Mouse (Mus musculus) spleen, embryonic (tissue): ENCODE data around the gene Gjd3.

Experiments
- CTCF ChIA-PET: fragments of 350-600 bp; sonication (Branson Sonifier 250); formaldehyde crosslinking; loops from one replicate; lab custom pipeline; 2022; lab: Charles Lee

The Gjd3 gene

DNA sequence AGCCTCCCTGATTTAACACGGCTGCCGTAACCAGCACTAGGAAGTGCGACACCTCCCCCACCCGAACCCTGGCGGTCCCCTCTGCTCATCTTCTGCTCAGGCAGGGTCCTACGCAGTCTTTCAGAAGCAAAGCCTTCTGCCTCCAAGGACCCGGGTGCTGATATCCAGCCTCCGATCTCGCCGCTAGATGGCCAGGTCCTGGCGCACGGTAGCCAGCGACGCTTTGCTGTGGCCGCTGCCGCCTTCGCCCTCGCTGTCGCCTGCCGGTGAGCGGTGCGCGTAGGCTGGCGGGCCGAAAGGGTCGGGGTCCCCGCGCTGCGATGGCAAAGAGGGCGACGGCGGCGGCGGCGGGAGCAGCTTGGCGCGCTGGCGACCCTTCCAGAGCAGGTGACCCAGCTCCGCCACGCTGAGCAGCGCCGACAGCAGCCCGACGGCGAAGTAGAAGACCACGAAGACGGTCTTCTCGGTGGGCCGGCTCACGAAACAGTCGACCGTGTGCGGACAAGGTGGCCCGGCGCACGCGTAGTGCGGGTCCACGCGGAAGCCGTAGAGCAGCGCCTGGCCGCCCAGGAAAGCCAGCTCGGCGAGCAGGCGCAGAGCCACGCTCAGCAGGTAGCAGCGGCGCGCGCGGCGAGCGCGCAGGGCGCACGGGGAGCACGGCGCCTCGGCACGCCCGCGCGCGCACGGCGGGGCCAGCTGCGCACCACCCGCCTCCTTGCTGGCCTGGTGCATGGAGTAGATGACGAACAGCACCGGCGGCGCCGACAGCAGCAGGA lies 631 bp downstream of the Gjd3 start:
- CTCF ChIA-PET, result interaction anchor here (0.6 to 0.7 kb wide), 3 partner anchors 45 to 115 kb away, joined by 3 to 6 read pairs (median 4); no protein-coding TSS in a partner anchor

DNA sequence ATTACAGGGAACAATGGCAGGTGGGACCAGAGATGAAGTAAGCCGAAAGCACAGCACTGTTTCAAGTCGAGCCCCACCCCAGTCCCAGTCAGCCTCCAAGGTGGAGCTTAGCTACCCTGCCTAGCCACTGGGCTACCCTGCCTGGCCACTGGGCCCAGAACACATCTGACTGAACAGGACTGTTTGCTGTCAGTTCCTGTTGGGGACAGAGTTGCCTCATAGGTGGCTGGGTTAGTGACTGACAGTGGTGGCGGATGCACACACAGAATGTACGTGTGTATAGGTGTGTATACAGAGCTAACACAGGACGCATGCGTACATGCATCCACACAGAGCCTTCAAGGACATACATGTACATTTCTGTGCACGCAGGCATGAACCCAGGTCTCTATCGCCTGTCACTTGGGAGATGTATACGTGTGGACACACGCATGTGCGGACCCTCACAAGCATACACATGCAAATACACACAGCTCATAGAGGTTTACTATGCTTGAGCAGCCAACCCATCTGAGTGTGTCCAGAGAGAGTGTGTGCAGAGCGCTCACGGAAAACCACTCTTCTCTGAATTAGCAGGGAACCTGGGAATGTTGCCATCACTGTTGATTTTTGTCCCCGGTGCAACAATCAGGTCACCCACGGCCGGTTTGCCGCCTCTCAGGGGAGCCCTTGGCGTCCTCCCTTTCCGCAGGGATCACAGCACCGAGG lies 1.4 kb downstream of the Gjd3 start:
- CTCF ChIA-PET, result interaction anchor here (0.6 to 0.7 kb wide), 4 partner anchors 46 to 175 kb away, joined by 3 to 4 read pairs (median 3); no protein-coding TSS in a partner anchor

DNA sequence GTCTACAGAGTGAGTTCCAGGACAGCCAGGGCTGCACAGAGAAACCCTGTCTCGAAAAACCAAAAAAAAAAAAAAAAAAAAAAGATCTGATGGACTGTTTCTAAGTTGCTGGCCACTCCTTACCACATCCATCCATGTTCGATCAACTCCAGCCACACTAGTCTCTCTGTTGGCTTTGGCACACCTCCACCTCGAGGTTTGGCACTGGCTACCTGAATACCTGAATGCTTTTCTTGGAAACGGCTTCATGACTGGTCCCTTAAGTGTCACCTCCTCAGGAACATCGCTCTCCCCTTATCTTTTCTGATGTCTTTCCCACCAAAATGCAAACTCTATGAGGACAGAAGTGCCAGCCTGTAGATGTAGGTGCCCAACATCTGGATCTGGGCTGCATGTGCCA lies 3.5 kb downstream of the Gjd3 start:
- CTCF ChIA-PET, result no interaction called here

DNA sequence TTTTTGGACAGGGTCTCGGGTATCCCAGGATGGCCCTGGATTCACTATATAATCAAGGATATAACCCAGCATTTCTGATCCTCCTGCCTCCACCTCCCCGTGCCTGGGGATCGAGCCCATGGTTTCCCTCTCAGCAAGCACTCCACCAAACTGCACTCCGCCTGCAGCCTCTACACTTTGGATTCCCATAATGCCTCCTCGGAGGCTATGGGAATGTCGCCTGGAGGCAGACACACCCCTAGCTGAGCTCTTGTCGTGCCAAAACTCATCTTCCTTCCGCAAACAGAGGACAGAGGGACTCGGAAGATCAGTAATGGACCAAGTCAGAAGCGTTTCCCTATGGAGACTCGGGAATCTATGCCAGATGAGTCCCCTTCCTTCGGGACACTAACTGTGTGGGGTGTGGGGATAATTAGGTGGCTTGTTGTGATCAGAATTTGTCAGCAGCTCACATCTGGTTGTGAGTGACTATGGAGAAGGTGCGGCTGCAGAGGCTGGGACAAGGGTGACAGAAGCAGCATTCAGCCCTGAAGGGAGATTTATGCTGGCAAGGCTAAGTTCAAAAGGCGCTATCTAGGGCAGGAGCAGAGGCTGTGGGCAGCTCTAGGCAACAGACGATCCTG lies 4.2 kb downstream of the Gjd3 start:
- CTCF ChIA-PET, result no interaction called here

DNA sequence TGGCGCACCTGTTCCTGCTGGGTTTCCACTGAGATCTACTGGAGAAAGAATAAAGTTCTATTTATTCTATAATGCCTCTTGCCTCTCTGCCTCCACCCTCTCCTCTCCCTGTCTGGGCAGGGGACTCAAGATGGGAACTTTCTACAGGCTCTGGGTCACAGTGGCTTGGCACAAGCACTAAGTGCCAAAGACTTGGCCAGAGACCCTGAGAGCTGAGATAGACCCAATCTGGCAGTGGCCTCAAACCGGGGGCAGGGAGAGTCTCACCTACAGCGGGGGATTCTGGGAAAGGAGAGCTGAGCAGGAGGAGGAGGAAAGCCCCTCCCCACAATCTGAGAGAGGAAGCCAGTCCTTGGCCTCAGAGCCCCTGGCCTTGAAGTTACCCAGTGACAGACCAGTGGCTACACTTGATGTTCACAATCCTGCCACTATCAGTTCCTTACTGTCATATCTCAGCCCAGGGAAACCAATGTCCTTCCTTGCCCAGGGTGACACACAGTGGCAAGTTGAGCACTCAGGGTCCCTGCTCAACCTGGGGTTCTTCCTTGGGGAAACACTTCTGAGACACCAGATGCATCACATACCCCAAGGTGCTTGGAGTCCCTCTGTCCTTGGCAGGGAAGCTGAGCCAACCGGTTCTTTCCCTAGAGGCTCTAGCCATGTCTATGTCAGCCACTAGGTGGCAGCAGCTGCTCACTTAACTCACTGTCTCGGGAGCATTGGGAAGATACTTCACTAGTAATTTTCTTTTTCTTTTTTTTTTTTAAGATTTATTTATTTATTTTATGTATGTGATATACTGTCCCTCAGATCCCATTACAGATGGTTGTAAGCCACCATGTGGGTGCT lies 7.7 kb downstream of the Gjd3 start:
- CTCF ChIA-PET, result interaction anchor here (0.7 to 1.1 kb wide), 3 partner anchors 21 to 71 kb away, joined by 4 to 5 read pairs (median 4); no protein-coding TSS in a partner anchor

DNA sequence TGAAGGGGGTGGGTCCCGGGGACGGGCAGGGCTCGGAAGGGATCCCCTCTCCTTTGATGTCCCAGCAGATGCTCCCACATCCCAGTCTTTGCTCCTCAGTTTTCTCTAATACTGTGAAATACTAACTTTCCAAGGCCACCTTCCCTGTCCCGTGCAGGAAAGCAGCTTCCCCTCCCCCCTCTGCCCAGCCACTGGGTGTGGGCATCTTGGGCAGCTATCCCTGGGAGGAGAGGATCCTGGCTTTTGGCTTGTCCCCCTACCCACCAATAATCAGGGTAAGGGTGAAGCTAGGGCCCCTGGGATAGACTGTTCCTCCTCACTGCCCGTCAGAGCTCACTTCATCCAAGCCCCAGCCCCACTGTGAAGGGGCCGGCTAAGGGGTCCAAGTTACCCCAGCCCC lies 8.6 kb downstream of the Gjd3 start:
- CTCF ChIA-PET, result interaction anchor here (0.5 to 1.2 kb wide), 4 partner anchors 10 to 34 kb away, joined by 4 to 12 read pairs (median 8); no protein-coding TSS in a partner anchor

DNA sequence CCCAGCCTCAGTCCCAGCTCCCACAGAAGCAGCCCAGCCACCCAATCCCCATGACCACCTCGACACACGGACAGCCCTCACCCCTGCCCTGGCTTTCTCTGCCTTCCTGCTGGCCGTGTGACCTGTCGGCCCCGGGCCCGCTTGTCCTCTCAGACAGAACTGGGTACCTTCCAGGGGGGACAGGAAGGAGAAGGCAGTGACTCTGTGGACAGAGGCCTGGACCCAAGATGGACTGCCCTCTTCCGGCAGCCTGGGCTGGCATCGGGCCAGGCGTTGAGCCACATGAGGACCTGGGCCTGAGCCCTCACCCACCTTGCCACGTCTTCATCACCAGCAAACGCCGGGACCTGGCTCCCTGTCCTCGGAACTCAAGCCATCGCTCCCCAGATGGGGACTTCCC lies 9.2 kb downstream of the Gjd3 start:
- CTCF ChIA-PET, result interaction anchor here (1.2 to 1.3 kb wide), 3 partner anchors 20 to 28 kb away, joined by 3 to 12 read pairs (median 7); no protein-coding TSS in a partner anchor

DNA sequence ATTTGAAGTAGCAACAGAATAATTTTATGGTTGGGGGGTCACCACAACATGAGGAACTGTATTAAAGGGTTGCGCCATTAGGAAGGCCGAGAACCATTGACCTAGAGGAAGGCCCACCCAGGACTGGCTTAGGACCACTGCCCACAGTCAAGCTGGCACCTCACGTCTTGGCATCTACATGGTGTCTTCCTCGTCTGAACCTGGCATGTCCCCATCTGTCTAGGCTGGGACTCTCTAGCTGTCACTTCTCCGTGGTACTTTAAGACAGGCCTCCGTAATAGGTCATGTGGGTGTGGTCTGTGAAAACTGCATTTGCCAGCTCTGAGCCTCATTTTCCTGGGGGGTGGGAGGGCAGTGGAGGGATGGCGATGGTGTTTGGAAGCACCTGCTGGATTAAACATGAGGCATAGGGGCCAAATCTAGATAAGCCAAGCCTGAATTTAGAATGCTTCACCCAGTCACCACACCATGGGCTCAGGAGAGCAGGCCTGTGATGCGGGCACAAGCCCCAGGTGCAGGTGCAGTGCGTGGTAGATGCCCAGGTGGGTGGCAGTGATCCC lies 9.9 kb downstream of the Gjd3 start:
- CTCF ChIA-PET, result interaction anchor here (0.5 to 1.9 kb wide), 9 partner anchors 9 to 260 kb away, joined by 3 to 10 read pairs (median 3); no protein-coding TSS in a partner anchor

DNA sequence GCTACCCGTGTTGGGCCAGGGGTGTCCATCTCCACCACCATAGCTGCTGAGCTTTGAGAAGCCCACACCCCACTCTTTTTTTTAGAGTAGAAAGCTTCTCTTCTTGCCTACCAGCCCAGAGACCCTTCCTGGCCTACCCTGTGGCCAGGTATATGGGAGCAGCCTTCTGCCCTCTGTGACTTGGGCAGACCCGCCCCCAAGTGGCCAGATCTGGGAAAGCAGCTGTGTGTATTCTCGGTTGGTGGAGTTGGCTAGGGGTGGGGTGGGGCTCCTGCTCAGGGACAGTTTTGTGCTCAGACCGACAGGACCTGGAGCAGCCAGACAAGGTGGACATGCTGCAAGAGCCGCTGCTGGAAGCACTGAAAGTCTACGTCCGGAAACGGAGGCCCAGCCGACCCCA lies 10.6 kb downstream of the Gjd3 start:
- CTCF ChIA-PET, result interaction anchor here (0.5 to 1.9 kb wide), 11 partner anchors 8 to 524 kb away, joined by 3 to 15 read pairs (median 5); no protein-coding TSS in a partner anchor

DNA sequence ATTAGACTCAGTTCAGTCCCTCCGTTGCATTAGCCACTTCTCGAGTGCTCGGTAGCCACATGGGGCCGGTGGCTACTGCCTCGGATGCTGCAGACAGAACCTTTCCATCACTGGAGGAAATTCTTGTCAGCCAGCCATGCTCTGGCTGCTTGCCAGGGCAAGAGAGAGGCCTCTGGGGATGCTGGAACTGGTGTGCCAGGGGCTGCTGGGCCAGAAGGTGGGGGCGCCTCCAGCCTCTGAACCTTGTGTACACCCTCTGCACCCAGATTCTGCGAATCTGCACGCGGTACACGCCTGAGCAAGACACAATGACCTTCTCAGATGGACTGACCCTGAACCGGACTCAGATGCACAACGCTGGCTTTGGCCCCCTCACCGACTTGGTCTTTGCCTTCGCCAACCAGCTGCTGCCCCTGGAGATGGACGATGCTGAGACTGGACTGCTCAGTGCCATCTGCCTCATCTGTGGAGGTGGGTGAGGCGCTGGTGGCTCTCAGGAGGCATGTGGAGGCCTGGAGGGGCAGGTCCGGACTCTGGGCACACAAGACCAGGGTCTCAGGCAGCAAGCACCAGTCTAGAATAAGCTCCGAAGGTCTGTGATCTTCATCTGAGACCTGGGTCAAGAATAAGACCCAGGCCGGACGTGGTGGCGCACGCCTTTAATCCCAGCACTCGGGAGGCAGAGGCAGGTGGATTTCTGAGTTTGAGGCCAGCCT lies 11.3 kb downstream of the Gjd3 start:
- CTCF ChIA-PET, result interaction anchor here (0.5 to 1.9 kb wide), 8 partner anchors 7 to 524 kb away, joined by 3 to 15 read pairs (median 4); no protein-coding TSS in a partner anchor

DNA sequence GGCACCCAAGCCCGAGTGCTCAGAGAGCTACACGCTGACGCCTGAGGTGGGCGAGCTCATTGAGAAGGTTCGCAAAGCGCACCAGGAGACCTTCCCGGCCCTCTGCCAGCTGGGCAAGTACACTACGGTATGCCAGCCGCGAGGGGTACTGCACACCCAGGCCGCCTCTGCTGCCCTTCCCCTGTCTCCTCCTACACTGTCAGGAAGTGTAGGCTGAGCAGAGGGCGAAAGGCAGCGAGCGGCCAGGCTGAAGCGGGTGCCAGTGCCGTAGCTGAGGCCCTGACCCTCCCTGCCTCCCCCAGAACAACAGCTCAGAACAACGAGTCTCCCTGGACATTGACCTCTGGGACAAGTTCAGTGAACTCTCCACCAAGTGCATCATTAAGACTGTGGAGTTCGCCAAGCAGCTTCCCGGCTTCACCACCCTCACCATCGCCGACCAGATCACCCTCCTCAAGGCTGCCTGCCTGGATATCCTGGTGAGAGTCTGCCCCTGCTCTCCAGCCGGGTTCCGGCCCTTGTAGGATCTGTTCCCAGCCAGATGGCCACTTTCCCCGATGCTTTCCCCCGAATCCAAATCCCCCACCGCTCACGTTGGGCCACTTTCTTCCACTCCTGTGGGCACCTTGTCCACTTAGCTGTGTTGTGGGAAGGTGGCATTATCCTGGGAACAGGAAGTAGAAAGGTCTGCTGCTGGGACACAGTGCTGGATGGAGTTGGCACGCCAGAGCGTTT lies 12.5 kb downstream of the Gjd3 start:
- CTCF ChIA-PET, result interaction anchor here (0.6 to 1.0 kb wide), 4 partner anchors 15 to 54 kb away, joined by 3 to 8 read pairs (median 4); no protein-coding TSS in a partner anchor

DNA sequence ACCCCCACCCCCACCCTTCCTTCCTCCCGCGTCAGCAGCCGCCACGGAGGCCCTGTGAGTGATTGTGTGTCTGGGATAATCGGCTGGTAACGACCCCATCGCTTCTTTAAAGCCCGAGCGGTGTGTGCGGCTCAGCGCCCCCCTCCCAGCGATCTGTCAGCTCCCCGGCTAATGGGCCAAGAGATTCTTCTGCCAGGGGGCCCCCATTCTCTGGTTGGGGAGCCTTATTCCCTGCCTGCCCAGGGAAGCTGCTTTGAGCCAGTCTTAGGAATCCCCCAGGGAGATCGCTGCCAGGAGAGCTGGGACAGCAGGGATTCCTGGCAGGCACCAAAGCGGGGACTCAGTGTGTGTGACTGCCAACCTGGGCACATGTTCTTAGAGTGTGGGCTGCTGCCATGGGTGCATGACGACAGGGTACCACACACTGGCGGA lies 13.3 kb downstream of the Gjd3 start:
- CTCF ChIA-PET, result interaction anchor here (0.7 to 1.0 kb wide), 3 partner anchors 16 to 53 kb away, joined by 4 to 7 read pairs (median 6); no protein-coding TSS in a partner anchor

DNA sequence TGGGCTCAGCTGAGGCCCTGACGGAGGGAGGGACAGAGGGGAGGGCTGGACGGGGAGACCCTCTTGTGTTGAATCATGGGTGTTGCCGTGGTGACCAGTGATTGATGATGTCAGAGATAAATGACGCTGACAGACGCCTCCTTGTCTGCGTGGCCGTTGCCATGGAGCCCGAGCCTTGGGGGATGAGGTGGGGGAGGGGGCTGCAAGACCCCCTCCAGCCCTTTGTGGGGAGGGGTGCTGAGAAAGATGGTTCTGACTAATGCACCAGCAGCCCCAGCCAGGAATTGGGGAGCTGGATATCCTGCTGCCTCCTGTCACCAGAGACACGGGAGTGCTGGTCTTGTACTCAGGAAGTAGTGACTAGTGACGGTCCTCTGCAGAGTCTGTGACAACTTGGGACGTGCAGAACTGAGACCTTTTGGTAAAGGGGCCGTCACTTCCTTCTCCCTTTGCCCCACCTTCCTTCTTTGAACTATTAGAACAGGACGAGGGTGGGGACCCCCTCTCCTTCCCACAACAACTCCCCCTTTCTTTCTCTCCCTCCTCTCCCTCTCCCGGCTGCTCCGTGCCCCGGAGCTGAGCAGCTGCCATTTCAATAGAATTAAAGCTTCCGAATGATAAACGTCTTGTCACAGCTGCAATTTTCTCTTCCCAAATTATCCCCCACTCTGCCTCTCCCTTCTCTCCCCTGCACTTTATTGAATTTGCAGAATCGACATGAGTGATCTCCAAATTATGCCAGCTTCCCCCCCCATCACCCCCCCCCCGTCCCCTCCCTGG lies 13.9 kb downstream of the Gjd3 start:
- CTCF ChIA-PET, result interaction anchor here (0.5 to 0.9 kb wide), 3 partner anchors 16 to 179 kb away, joined by 6 to 7 read pairs (median 6); no protein-coding TSS in a partner anchor

DNA sequence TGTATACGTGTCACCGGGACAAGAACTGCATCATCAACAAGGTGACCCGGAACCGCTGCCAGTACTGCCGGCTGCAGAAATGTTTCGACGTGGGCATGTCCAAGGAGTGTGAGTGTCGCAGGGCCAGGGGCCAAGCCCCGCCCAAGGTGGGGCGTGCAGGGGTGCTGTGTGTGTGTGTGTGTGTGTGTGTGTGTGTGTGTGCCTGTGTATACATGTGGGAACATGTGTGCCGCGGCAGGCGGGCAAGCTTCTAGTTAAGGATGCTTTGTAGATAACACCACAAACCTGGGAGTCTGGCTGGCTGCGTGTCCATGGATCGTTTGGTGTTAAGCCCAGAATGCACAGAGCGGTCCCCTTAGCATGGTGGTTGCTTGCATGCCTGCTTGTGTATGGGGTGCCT lies 14.7 kb downstream of the Gjd3 start:
- CTCF ChIA-PET, result interaction anchor here (0.8 to 1.0 kb wide), 2 partner anchors 26 to 49 kb away, joined by 3 read pairs; no protein-coding TSS in a partner anchor

DNA sequence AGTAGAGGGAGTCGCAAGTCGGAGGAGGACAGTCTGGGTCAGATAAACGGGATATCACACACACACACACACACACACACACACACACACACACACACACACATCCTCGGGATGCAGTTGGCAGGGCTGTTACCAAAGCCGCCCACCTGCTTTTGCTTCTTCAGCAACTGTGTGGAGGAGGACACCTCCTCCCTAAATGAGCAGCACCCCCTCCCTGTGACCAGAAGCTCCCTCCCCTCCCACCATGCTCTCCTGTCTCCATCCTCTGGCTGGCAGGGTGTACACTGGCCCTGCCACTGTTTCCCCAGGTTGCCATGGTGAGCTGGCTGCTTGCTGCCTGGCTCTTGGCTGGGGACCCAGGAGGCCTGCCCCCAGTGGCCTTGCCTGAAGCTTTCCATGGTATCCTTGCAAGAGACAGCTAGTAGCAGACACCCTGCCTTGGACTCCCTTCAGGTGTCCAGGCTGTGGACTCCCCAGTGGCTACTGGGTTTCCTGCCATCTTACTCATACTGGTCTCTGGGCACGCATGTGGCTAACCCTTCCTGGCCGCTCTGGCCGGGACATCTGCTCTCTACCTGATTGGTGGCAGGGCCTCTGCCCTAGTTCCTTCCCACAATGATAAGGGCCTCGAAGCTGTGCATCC lies 16.2 kb downstream of the Gjd3 start:
- CTCF ChIA-PET, result interaction anchor here (0.5 to 1.7 kb wide), 5 partner anchors 8 to 238 kb away, joined by 3 to 10 read pairs (median 4); no protein-coding TSS in a partner anchor

DNA sequence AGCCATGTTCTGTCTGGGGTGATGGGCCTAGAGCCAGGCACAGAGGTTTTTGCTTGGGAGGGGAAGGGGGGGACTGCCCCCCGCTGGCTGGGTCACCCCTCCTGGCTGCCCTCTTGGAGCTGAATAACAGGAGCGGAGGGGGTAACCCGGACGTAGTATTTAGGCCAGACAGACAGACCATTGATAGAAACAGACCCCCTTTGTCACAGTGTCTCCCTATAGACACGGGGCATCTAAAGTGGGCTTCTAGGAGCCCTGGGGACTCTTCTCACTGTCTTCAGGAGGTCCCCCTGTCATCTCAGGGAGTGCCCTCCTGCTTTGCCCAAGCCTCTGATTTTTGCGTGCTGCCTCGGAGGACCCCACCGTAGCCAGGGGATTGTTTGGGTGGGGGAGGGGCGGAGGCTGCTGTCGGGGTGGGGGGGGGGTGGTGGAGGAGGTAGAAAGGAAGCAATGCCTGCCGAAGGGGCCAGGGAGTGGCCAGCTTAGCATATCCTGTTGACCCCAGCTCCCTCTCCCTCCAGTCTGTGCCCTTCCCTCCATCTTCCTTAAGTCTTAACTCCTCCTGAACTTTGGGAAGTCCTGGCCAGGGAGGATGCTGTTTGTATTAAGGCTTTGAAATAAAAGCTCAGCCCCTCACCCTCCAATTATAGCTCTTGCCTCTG lies 17.3 kb downstream of the Gjd3 start:
- CTCF ChIA-PET, result interaction anchor here (0.5 to 1.7 kb wide), 3 partner anchors 15 to 33 kb away, joined by 3 to 5 read pairs (median 4); no protein-coding TSS in a partner anchor
